Mouse (Mus musculus) embryo, embryonic 9.5 days (tissue): Measurements from ENCODE around the gene Trpm3.
A peak's percentile ranks its signal among the peaks of the same experiment; 100 is the strongest.

Source experiments
- DNase-seq: peaks from one replicate; pipeline ENCODE4 v3.0.0-alpha.2; 2017; ENCODE audit errors: extremely low spot score

Gene Trpm3

DNA sequence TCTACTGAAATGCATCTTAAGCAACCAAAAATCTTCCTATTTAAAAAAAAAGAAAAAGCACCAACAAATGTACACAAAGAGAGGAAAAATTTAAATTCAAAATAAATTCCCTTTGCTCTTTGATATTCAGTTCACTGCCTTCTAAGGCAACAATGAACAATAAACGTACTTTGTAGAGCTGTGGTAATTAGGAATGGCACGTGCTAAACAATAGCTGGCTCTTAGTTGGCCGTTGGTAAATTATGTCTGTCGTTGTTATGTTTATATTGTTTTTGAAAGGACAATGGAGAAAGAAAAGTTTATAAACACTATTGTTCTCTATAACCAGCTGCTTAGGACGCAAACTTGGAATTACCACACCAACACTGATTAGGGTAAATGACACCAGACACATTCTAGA is 782.1 kb downstream of the Trpm3 start:
- no peak for DNase-seq

DNA sequence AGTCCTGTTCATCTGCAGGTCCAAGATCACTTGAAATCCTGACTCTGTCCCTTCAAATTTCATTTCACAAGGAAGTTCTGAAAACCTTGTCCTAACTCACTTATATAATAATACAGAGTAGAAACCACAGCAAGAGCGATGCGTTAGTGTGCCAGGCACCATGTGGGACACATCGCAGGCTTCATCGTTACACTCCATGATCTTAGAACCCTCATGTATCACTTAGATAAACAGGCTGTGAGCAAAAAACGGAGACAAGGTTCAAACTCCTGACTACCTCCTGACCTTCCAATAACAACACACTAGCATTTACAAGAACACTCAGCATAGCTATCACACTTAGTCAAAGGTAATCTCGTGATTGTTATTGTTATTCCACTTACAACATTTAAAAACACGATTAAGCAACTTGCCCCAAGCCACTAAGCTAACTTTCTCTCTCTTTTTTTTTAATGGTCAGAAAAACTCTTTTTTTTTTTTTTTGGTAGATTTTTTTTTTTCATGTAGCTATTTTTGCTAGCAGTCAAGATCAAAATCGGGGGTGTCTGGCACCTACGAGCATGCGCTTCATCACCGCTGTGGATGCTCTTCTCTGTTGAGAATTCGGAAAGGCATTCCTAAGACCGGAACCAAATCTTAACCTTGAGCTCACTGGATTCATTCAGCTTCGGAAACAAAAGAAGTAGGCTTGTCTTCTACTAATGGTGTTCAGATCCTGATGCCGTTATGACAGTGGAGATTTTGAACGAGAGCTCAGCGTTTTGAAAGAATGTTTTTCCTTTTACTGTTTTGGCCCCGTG is 784.2 kb downstream of the Trpm3 start:
- DNase-seq, result no peak

DNA sequence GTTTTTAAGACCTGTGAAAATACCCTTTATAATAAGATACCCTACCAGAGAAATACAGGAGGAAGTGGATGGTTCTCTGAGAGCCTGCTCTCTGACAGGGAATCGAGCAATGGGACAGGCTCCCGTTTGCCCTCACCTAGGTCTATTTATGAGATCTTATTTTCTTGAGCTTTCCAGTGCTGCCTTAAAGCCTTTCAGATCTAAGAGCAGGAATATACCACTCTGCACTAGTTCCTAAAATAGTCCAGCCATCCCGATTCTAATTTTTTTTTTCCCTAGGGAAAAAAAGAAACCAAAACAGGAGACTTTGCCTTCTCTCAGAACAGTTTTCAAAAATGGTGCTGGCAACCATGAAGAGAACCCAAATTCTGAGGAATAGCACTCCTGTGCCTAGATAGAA is 786.4 kb downstream of the Trpm3 start:
- DNase-seq, result no peak

DNA sequence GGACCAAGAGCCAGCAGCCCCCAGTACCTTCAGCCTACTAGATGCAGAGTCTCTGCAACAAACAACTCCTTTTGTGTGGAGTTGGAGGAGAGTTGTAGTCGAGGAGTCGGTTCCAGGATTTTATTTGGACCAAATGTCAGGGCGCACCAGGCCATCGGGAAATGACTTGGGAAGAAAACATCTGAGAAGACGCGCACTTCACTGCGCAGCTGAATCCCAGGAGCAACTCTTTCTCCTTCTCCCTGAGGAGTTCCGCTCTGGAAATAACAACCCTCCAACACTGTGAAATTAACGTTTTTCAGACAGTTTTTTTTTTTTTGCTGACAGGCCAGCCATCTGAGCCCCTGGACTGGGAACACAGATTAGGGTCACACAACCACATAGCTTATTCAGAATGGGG is 787.9 kb downstream of the Trpm3 start:
- DNase-seq, result no peak

DNA sequence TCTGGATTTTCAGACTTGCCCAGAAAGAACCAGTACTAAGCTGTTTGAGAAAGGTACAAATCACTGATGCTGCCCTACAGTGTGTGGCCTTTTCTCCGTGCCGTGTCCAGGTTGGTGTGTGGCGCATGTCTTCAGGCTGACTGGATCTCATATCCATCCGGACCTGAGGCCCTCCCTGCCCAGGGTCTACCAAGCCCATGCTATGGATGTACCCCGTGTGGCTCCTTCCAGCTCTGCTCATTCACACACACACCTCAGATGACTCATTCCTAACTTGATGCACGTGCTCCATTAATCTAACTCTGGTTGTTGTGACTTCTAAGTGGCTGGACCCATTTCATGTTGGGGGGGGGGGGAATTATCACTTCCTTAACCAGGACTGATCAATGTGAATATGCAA is 789.5 kb downstream of the Trpm3 start:
- no peak for DNase-seq

DNA sequence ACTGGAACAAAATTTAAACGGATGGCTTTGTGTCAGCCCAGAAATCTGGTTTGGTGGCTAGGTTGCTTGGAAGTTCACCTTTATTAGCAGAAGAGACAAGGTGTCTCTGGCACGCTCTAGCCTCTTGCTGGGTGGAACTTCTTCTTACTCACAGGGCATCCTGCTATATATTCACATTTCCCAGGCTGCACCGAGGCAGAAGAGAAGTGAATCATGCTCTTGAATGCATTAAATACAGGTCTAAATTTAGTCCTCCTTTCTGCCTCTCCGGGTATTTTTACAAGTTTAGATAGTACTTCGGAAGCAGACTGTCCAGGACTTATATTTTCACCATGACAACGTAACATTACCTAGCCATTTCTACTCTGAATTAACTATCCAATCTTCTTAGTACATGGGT is 790.9 kb downstream of the Trpm3 start:
- no peak for DNase-seq

DNA sequence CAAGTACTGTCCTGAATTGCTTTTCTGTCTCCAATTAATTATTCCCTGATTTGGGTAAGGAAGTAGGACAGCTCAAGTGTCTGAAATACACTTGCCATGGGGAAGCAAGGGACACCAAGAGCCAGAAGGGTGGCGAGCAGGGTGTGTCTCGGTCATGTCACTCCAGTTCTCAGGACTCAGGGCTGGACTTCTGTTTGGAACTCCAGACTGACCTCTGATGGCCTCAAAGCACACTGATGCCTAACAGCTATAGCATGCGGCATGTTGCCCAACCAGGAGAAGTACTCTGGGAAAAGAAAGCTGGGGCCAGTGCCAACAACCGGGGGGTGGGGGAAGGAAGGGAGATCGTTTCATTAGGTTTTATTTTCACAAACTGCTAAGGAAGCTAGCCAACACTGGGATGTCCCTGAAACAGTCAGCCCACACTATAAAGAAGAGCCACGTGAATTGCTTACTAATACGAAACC is 791.6 kb downstream of the Trpm3 start:
- no peak for DNase-seq

DNA sequence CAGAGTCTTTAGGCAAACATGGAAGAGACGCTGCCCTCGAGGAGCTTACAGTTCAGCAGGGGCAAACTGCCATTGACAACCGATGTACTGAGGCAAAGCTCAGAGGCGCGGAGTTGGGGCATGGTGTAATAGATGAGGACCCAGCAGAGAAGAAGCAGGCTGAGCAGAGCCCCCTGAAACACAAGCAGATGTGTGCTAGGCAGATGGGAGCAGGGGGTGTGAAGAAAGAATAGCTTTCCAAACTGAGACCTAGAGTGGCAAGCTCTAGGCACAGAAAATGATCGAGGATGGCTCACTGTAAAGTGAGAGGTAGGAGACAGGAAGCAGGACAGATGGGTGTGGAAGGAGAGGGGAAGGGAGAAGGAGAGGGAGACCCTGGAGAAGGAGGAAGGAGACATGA is 792.2 kb downstream of the Trpm3 start:
- no peak for DNase-seq

DNA sequence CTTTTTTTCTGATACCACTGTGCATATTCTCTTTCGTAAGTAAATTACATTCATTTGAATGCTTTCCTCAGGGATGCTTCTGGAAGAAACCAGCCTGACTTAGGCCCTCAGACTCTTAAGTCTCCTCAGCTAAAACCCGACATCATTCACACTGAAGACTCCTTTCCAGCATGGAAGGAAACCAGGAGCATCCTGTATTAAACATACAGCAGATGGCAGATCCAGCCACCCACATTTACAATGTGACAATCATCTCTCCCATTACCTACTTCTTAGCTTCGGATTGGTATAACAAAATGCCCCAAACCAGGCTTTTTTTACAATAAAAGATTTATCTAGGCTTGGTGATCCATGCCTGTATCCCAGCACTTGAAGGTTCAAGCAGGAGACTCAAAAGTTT is 796.2 kb downstream of the Trpm3 start:
- DNase-seq, result no peak

DNA sequence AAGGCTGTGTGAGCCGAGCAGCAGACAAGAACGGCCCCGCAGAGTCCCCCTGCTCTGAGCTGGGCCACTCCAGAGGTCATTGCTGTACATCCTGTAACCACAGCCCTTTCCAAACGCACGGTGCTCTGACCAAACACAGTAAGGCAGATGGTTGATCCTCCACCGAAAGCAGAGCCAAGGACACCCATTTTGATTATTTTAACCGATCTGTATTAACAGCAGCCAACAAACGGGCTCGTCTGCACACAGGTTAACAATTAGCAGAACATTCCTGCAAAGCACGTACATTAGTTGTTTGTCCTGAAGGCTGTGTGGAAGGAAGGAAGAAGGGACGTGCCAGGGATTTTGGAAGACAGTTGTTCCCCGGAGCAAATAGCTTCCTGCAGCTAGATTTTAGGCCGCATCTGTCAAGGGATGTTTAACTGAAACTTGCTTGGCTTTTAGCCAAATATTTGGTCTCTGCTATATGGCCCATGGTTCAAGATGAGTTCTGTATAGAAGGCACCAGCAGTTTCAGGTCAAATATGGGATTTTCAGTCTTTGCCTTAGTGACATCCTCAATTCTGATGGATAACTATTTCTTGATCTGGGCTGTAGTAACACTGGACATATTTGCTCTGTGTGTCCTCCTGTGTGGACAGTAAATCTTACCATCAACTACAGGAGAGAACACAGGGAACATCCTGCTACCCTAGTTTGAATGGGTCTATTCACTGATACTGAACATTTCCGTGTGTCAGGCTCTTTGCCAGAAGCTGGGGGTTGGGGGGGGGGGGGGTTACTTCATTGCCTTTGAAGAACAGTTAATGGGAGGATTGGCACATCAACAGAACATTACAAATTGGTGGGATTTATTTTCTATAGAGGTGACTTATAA is 800.2 kb downstream of the Trpm3 start:
- no peak for DNase-seq

DNA sequence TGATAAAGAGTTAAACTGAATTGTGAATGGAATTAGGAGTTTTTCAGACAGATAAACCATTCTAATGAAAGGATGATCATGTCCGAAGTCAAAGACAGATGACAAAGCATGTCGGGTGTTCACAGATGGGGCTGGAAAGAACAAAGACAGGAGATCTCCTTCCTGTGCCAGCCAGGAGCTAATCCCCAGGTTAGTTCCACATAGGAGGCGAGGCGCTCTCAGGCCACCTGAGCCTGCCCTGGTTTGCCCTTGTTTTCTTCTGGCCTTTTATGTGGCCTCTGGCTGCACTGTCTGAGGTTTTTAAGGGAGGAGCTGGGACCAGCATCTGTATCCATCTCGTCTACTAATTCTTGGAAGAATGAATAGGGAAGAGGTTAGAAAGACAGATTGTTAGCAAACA is 801.0 kb downstream of the Trpm3 start:
- DNase-seq, result no peak

DNA sequence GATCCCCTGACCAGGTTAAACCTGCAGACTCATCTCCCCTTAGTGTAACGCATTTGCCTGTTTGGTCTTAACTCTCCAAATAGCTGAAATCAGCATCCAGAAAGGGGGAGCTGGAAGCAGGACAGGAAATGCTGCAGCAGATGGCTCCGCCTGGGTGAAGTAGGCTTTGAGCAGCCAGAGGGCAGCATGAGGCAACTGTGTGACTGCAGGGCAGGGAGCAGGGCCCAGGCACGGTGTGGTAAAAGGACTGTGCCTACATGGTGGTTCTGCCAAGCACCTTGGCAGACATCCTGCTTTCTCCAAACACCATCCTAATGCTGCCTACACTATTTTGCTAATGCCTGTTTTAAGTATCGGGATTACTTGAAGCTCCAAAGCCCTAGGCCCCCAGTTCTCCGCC is 801.6 kb downstream of the Trpm3 start:
- peak; percentile 22 for DNase-seq

DNA sequence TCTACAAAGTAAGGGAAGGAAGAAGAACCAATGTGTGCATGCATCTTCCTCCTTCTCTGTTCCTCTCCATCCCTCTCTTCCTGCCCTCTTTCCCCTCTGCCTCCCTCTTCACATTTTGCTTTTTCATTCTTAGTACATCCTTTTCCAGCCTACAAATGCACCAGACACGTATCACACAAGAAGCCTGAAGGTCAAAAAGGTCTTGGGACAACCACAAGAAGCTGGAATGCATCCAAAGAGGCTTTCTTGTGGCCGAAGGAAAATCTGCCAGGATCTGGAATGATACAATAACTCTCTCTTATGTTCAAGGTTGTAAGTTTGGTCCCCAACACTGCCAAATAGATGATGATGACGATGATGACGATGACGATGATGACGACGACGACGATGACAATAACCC is 802.1 kb downstream of the Trpm3 start:
- DNase-seq, result no peak

DNA sequence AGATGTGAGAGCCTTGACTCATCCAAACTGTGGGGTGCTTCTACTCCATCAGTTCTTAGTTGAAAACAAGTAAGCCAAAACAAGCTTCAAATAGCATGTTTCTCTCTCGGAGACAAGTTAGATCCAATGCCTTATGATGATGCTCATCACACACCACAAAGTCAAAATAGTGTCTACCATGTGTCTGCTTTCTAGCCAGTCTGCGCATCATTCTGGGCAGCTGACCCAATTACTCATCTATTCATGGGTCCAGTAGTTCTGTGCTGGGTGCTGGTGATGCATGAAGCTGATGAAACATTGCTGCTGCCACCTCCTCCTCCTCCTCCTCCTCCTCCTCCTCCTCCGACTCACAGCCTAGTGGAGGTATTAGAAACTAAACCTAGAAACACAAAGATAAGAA is 813.6 kb downstream of the Trpm3 start:
- DNase-seq, result no peak

DNA sequence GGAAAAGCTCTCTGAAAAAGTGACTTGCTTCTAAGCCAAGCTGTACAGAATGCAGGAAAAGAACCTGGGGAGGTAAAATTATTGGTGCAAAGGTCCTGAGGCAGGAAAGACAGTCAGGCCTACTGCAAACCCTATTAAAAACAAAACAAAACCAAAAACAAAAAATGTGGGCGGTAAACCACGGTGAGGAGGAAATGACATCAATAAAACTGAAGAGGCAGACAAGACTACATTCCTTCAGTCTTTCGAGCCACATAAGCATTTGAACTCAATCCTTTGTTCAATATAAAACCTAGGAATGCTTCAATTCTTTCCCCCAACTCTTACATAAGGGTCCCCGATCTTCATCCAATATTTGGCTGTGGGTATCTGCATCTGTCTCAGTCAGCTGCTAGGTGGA is 814.3 kb downstream of the Trpm3 start:
- no peak for DNase-seq

DNA sequence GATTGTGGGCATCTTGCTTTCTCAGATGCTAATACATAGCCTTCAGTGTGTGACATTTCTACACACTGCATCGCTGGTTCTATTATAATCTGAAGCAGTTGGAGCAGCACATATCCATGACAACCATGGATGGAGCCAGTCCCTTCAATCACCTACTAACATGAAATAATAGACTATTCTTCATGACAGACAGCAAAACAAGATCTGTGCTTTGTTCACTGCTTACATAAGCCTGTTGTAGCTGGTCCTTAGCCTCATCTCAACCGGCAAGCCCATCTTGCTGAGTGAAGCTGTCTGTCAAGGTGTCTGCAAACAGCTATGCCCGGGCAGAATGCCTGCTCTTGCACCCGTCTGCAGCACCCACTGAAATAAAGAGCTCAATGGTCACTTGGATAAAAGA is 819.6 kb downstream of the Trpm3 start:
- DNase-seq, result no peak

DNA sequence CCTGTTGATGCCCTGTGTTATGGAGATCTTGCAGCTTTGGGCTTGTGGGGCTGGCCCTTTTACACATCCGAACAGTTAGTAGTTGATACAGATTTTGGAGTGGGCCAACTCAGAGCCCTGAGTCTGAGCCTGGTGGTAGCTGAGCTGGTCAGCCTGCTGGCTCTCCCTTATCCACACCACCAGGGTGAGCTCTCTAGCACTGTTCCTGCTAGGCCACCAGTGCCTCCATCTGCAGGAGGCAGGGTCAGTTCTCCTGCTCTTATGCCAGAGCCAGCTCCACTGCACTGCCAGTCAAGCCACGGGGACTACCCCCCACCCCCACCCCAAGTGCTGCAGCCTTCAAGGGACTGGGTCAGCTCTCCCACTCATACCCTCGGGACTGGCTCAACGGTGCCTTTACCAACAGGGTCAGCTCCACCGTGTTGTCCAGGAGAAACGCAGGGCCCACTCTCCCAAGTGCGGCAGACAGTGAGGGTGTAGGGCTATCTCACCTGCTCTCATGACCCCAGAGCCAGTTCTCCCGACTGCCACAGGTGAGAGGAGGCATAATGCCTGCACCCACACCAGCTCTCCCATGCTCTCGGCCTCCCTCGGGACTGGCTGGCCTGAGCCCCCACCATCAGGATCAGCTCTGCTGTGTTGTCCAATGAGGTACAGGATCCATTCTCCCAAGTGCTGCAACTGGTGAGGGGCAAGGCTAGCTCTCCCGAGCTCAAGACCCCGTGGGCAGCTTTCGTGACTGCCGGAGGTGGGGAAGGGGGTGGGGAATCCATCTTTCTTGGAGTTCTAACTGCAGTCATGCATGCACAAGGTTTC is 821.8 kb downstream of the Trpm3 start:
- no peak for DNase-seq

DNA sequence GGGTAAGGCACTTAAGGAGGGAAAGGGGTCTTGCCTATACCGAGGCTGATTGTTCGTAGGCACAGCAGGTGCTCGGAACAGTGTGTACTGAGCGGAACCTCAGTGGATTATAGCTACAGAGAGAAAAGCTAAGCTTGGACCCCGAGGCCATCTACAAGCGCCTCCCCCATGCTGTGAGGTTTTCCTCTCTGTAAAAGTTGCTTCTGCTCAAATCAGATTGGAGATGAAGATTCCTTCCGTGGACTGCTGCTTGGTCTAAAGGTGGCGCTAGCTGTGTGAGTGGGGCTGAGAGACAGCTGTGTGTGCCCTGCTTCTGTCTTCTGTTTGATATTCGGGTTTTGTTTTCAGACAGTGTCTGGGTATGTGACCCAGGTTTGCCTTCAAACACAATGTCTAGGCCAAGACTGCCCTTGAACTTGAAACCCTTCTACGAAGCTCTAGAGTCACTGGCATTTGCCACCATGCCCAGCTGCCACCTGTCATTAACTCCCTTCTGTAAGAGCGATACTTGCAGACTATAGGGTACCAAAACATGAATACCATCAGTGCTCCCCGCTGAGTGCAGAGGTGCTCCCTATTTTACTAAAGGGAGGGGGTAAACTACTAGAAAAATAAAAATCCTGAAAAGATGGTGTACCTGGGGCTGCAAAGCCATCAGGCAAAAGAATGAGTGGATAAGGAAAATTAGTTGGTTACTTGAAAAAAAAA is 823.3 kb downstream of the Trpm3 start:
- DNase-seq, result no peak

DNA sequence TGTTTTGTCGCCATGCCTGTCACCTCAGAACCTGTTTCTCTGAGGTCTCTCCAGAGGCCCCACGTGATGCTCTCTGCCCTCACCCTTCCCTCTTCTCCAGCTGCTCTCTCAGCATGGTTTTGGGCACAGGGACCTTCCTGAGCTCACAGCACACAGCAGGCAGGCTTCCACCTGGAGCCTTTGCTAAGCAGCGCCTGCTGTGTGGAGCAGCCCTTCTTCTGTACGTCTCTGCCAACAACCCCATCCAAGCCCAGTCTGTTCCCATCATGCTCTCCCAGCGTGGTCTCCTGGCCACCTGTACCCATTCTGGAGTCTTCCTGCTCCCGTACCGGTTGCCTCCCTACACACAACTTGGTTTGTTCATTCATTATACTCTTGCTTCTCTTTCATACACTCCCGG is 823.9 kb downstream of the Trpm3 start:
- DNase-seq, result no peak

DNA sequence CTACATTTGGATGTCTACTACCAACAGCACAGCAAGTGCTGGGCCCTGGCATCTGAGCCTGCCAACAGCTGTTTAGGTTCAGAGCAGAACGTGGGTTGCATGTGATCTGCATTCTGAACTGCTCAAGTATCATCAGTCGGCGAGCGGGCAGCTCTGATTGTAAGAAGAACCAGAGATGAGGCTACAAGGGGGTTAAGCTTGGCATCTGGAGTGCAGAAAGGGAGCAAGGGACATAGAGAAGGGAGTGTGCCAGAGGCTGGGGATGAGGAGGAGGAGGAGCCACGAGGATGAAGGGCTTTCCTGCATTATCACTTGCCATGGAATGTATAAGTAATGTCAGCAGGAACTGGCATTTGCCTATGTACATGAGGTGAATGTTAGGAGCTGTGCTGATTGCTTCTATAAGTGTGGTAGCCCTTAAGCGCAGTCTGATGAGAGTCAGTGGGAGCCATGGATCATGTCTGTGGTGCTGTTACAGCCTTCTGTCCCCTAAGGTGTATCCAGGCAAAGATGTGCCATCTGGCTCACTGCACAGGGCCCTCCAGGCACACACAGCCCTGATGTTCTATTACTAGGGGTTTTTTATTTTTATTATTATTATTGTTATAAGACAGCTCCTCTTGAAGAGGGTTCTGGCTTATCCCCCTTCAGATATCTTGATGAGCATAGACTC is 825.0 kb downstream of the Trpm3 start:
- no peak for DNase-seq

DNA sequence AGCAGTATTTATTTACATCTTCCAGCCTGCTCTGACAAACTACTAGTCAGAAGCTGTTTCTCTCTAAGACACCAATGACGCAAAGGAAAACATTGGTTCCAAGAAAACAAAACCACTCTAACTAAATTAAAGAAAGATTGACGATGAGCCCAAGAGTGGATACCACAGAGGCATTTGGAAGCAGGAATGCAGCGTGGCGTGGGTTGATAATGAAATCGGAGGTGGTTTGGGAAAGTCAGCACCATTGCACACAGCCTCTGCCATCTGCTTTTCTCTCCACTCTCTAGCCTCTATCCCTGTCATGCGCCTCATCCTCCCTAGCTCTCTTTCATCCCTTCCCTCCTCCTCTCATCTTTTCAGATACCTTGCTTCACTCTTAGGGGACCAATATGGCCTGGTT is 826.6 kb downstream of the Trpm3 start:
- no peak for DNase-seq
